Mouse (Mus musculus): ENCODE measurements at regions not wholly inside any gene's neighbourhood (a gene's known extent, or its start where the extent isn't known, plus 50 kb on each side); places are given as distances from the start of the nearest gene placed in this dataset.

GRCm38 (mm10) chr7:36332633-36333032 lies 365.3 kb upstream of the Tshz3 start:
- TF ChIP-seq CTCF (IDR thresholded peaks at IDR 0.05; ENCODE audit: control insufficient read depth, insufficient read depth, insufficient read length) (no peak), MAX (IDR thresholded peaks at IDR 0.05) (no peak), FOSL1 (IDR thresholded peaks at IDR 0.05; ENCODE audit: insufficient read depth, low read length, poor library complexity, severe bottlenecking) (no peak), USF1 (IDR thresholded peaks at IDR 0.05; ENCODE audit: low read depth) (no peak), MYOG (IDR thresholded peaks at IDR 0.05; ENCODE audit: control insufficient read depth, extremely low read depth, insufficient read length) (no peak), MYOD1 (IDR thresholded peaks at IDR 0.05; ENCODE audit: control insufficient read depth, insufficient read length, low read depth) (no peak)
